Comparison of ENCODE assay signal across 20 mouse cellular contexts in the genomic region with DNA sequence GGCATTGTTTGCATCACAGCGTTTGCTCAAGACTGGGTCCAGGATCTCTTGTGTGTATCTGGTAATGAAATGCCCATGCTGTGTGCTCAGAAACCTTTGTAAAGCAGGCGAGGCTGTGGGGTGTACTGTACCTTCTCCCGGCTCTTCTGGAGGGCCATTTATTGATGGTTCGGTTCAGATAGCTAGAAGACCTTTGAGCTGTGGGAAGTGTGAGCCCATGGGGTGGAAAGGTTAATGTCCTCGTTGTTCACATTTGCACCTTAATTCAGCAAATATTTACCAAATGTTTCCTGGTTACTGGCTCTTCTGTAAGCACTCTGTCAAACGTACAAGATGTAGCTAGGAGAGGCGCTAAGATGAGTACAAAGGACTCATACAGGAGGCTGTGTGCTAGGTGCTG.
"Had no signal": no experiment of that assay in that cellular context is flagged by ENCODE, and none has a peak within 500 bp of the region (broad histone marks: within the 10 kb centered on the region; RNA-seq: fewer than 3 reads in every experiment).

No protein-coding gene starts in this region.

- H3K9me3 ChIP-seq: kidney, embryonic 15.5 days; limb, embryonic 12.5 days; limb, embryonic 15.5 days; lung, embryonic 15.5 days; megakaryocyte, embryonic 14.5 days; midbrain, embryonic 10.5 days; midbrain, embryonic 13.5 days; stomach, embryonic 15.5 days had no signal

- H3K27me3 ChIP-seq: lung, embryonic 15.5 days; midbrain, embryonic 13.5 days; stomach, embryonic 15.5 days had no signal

- H3K27ac ChIP-seq: kidney, embryonic 15.5 days; limb, embryonic 12.5 days; limb, embryonic 15.5 days; lung, embryonic 15.5 days; midbrain, embryonic 10.5 days; midbrain, embryonic 13.5 days; stomach, embryonic 15.5 days had no signal

- H3K4me2 ChIP-seq: kidney, embryonic 15.5 days; limb, embryonic 12.5 days; limb, embryonic 15.5 days; lung, embryonic 15.5 days; midbrain, embryonic 13.5 days; stomach, embryonic 15.5 days had no signal

- H3K4me1 ChIP-seq: midbrain, embryonic 13.5 days; stomach, embryonic 15.5 days had no signal

- H3K9ac ChIP-seq: kidney, embryonic 15.5 days; limb, embryonic 12.5 days; limb, embryonic 15.5 days; lung, embryonic 15.5 days; midbrain, embryonic 13.5 days; stomach, embryonic 15.5 days had no signal

- H3K36me3 ChIP-seq: kidney, embryonic 15.5 days; limb, embryonic 12.5 days; limb, embryonic 15.5 days; lung, embryonic 15.5 days; midbrain, embryonic 10.5 days; midbrain, embryonic 13.5 days; stomach, embryonic 15.5 days had no signal

- DNase-seq: kidney, adult 2 months; kidney, postnatal 10 days; kidney, postnatal 4 days; left cerebral cortex, postnatal 4 days; lung, adult 18-20 months; lung, postnatal 10 days; lung, postnatal 36 days; right cerebral cortex, adult 18-20 months; right cerebral cortex, postnatal 14 days; right cerebral cortex, postnatal 4 days; spleen, adult 18-20 months; thymus, postnatal 25 days had no signal

- ATAC-seq: midbrain, embryonic 13.5 days had no signal

- H3K4me3 ChIP-seq: kidney, embryonic 15.5 days; limb, embryonic 12.5 days; limb, embryonic 15.5 days; lung, embryonic 15.5 days; megakaryocyte, embryonic 14.5 days; midbrain, embryonic 10.5 days; midbrain, embryonic 13.5 days; stomach, embryonic 15.5 days had no signal
